Mouse (Mus musculus) kidney, adult 2 months (tissue): ENCODE measurements around the gene Ntm. TPM values are rescaled to one million over a fixed set of nuclear protein-coding genes. Genes with fewer than 3 reads are reported as not detected.

Experiments used
- DNase-seq: peaks from one replicate; pipeline ENCODE4 v3.0.0; 2021
- H3K27ac ChIP-seq: fragments of 200-500 bp; 2 replicates; pipeline ENCODE4 v1.5.1; 2012; ENCODE audit warnings: low read depth, low read length, control low read depth, inconsistent platforms; ENCODE audit not compliant: insufficient read depth
- H3K27me3 ChIP-seq: fragments of 200-500 bp; replicated peaks from 2 replicates; pipeline ENCODE4 v1.6.1; 2012; ENCODE audit warnings: mild to moderate bottlenecking, moderate library complexity, low read length, inconsistent platforms; ENCODE audit not compliant: control insufficient read depth, insufficient read depth
- H3K36me3 ChIP-seq: fragments of 200-500 bp; 2 replicates; pipeline ENCODE4 v1.6.1; 2012; ENCODE audit warnings: mild to moderate bottlenecking, moderate library complexity, low read length, inconsistent platforms; ENCODE audit not compliant: control insufficient read depth, insufficient read depth
- H3K4me1 ChIP-seq: fragments of 200-500 bp; 2 replicates; pipeline ENCODE4 v1.6.1; 2011; ENCODE audit warnings: low read length; ENCODE audit not compliant: control insufficient read depth, insufficient read depth
- H3K4me3 ChIP-seq: fragments of 200-500 bp; 2 replicates; pipeline ENCODE4 v1.5.1; 2011; ENCODE audit warnings: mild to moderate bottlenecking, low read depth, low read length, control low read depth; ENCODE audit not compliant: insufficient read depth
- CTCF ChIP-seq: fragments of 200-500 bp; conservative IDR thresholded peaks from 2 replicates; pipeline ENCODE4 v1.5.1; 2011; ENCODE audit warnings: low read depth, mild to moderate bottlenecking, control low read depth, low read length, moderate library complexity, mixed read lengths; ENCODE audit not compliant: insufficient read depth, insufficient read length
- POLR2A ChIP-seq: fragments of 200-500 bp; IDR thresholded peaks from one replicate; pipeline ENCODE4 v1.6.1; 2011; ENCODE audit warnings: low read depth, low read length, control low read depth
- WGBS: fragments of 180-500 bp; shearing (Covaris S2); methylation state at CpG from one replicate; pipeline ENCODE4 v1.1.7; 2018; 5-methylcytosine and 5-hydroxymethylcytosine counted together
- polyA plus RNA-seq: library from polyadenylated mRNA; depleted of rRNA; stranded (reverse); fragments of >200 nt; gene quantifications from 2 replicates; pipeline ENCODE4 v1.2.3, GENCODE M21; 2012

The Ntm gene
- polyA plus RNA-seq, 1 experiment: 0.74 TPM

- peak; percentile 28 for DNase-seq
- Histone ChIP-seq H3K4me3 (no peak overlapping the region), H3K4me1 (0 out of 2 replicates have a peak, but pooled peaks cover 2% of the 10 kb centered on the region), H3K27me3 (peaks cover 2% of the 10 kb centered on the region; the same call in 1 of the 2 replicates), H3K36me3 (no peaks in the 10 kb centered on the region), H3K27ac (no peak overlapping the region)
- WGBS: 70% methylated on average over 8 of the region's 8 CpGs
- TF ChIP-seq POLR2A (no peak), CTCF (peak; percentile 64)
Observed at GRCm38 (mm10) chr9:29409216-29409907, 553.6 kb downstream of the Ntm start.

- DNase-seq: no peak
- TF ChIP-seq CTCF: peak; percentile 47
- no peak for TF ChIP-seq POLR2A
- Histone ChIP-seq H3K4me1 (0 out of 2 replicates have a peak, but pooled peaks cover 2% of the 10 kb centered on the region), H3K27me3 (peaks cover 2% of the 10 kb centered on the region; the same call in 1 of the 2 replicates), H3K27ac (no peak overlapping the region), H3K4me3 (no peak overlapping the region), H3K36me3 (no peaks in the 10 kb centered on the region)
Observed at GRCm38 (mm10) chr9:29407954-29408353, 555.0 kb downstream of the Ntm start.

- no peak for DNase-seq
- no peaks in the 10 kb centered on the region for H3K36me3 ChIP-seq
- H3K4me3 ChIP-seq: no peak overlapping the region
- no peak overlapping the region for H3K27ac ChIP-seq
- TF ChIP-seq POLR2A (no peak), CTCF (no peak)
- 94% methylated on average over 2 of the region's 2 CpGs for WGBS
- 0 out of 2 replicates have a peak, but pooled peaks cover 2% of the 10 kb centered on the region for H3K4me1 ChIP-seq
- H3K27me3 ChIP-seq: no peaks in the 10 kb centered on the region
Observed at GRCm38 (mm10) chr9:29406973-29407372, 556.0 kb downstream of the Ntm start.

- H3K27ac ChIP-seq: no peak overlapping the region
- H3K4me3 ChIP-seq: no peak overlapping the region
- DNase-seq: no peak
- H3K27me3 ChIP-seq: no peaks in the 10 kb centered on the region
- TF ChIP-seq CTCF: no peak
- TF ChIP-seq POLR2A: no peak
- WGBS: 89% methylated on average over 1 of the region's 1 CpGs
- no peaks in the 10 kb centered on the region for H3K36me3 ChIP-seq
- H3K4me1 ChIP-seq: no peaks in the 10 kb centered on the region
Observed at GRCm38 (mm10) chr9:29406046-29406445, 556.9 kb downstream of the Ntm start.

- TF ChIP-seq CTCF (no peak), POLR2A (no peak)
- DNase-seq: no peak
- no peaks in the 10 kb centered on the region for H3K27me3 ChIP-seq
- H3K27ac ChIP-seq: no peak overlapping the region
- WGBS: 29% methylated on average over 8 of the region's 8 CpGs
- H3K36me3 ChIP-seq: no peaks in the 10 kb centered on the region
- H3K4me1 ChIP-seq: no peaks in the 10 kb centered on the region
- H3K4me3 ChIP-seq: no peak overlapping the region
Observed at GRCm38 (mm10) chr9:29400151-29400550, 562.8 kb downstream of the Ntm start.

GRCm38 (mm10) chr9:29396101-29396500 is 566.8 kb downstream of the Ntm start:
- Histone ChIP-seq H3K27ac (no peak overlapping the region), H3K4me1 (no peaks in the 10 kb centered on the region), H3K27me3 (no peaks in the 10 kb centered on the region), H3K4me3 (no peak overlapping the region), H3K36me3 (no peaks in the 10 kb centered on the region)
- DNase-seq: no peak
- no peak for TF ChIP-seq CTCF
- TF ChIP-seq POLR2A: no peak
- 85% methylated on average over 5 of the region's 5 CpGs for WGBS

GRCm38 (mm10) chr9:29393136-29393535 is 569.8 kb downstream of the Ntm start:
- Histone ChIP-seq H3K4me1 (no peaks in the 10 kb centered on the region), H3K4me3 (no peak overlapping the region), H3K36me3 (no peaks in the 10 kb centered on the region), H3K27ac (no peak overlapping the region), H3K27me3 (no peaks in the 10 kb centered on the region)
- DNase-seq: no peak
- 90% methylated on average over 4 of the region's 4 CpGs for WGBS
- no peak for TF ChIP-seq POLR2A
- TF ChIP-seq CTCF: no peak
